Mouse (Mus musculus) megakaryocyte, embryonic 14.5 days (primary cell): ENCODE measurements around the gene Prkce. TPM values are rescaled to one million over a fixed set of nuclear protein-coding genes. Genes with fewer than 3 reads are reported as not detected.

Experiments
- H3K27me3 ChIP-seq: replicated peaks from 2 replicates; pipeline ENCODE3; 2012; ENCODE audit warnings: inconsistent platforms
- H3K36me3 ChIP-seq: replicated peaks from 2 replicates; pipeline ENCODE3; 2012; ENCODE audit warnings: low read length, inconsistent platforms, mixed read lengths
- H3K4me1 ChIP-seq: 2 replicates; pipeline ENCODE4 v1.6.1; 2012; ENCODE audit warnings: inconsistent platforms
- H3K4me3 ChIP-seq: replicated peaks from 2 replicates; pipeline ENCODE3; 2012; ENCODE audit warnings: moderate library complexity, mild to moderate bottlenecking, inconsistent platforms
- H3K9me3 ChIP-seq: 2 replicates; pipeline ENCODE4 v1.6.1; 2012; ENCODE audit warnings: inconsistent platforms
- FLI1 ChIP-seq: IDR thresholded peaks from 2 replicates; pipeline ENCODE4 v1.6.1; 2012; ENCODE audit warnings: low read length, inconsistent platforms, mixed read lengths
- GATA1 ChIP-seq: IDR thresholded peaks from 3 replicates; pipeline ENCODE4 v1.6.1; 2012; ENCODE audit warnings: mixed read lengths, low read length, inconsistent platforms, borderline replicate concordance
- polyA plus RNA-seq: library from polyadenylated mRNA; stranded (reverse); fragments of >175 nt; gene quantifications from 2 replicates; pipeline ENCODE4 v1.2.3, GENCODE M21; 2012; ENCODE audit warnings: low replicate concordance; ENCODE audit not compliant: insufficient read depth

Prkce gene
- polyA plus RNA-seq, 1 experiment: 7.3 TPM

DNA sequence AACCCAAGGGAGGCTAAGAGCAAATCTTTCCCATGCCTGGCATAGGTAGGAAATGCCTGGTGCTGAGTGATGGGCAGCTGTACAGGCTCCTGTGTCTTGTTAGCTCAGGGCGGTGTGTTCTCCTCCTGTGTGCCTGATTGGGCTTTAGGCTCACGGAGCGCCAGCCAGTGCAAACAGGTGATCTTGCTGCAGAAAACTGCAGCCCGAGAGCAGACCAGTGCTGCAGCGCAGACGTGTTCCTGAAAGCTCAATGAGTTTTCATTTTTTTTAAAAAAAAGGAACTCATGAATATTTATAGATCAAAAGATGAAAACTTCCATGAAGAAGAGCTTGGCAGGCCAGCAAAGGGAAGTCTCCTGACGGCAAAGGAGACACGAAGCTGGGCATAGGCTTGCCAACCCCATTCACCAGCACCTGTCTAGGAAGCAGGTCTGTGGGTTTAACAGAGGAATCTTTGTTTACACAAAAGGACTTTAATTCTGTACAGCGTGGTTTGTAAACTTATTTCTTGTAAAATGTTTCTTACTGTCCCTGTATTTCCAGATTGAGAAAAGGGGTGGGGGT, 67.1 kb downstream of the Prkce start:
- Histone ChIP-seq H3K36me3 (peaks cover 31% of the 10 kb centered on the region), H3K4me3 (no peak overlapping the region), H3K4me1 (peaks cover 37% of the 10 kb centered on the region), H3K9me3 (peaks cover 17% of the 10 kb centered on the region), H3K27me3 (no peaks in the 10 kb centered on the region)
- TF ChIP-seq FLI1 (no peak), GATA1 (no peak)

GRCm38 (mm10) chr17:86236026-86236712, 68.6 kb downstream of the Prkce start:
- Histone ChIP-seq H3K36me3 (peaks cover 19% of the 10 kb centered on the region), H3K4me1 (peaks cover 32% of the 10 kb centered on the region), H3K27me3 (peaks cover 7% of the 10 kb centered on the region), H3K9me3 (peaks cover 17% of the 10 kb centered on the region), H3K4me3 (no peak overlapping the region)
- TF ChIP-seq GATA1: no peak
- no peak for TF ChIP-seq FLI1

DNA sequence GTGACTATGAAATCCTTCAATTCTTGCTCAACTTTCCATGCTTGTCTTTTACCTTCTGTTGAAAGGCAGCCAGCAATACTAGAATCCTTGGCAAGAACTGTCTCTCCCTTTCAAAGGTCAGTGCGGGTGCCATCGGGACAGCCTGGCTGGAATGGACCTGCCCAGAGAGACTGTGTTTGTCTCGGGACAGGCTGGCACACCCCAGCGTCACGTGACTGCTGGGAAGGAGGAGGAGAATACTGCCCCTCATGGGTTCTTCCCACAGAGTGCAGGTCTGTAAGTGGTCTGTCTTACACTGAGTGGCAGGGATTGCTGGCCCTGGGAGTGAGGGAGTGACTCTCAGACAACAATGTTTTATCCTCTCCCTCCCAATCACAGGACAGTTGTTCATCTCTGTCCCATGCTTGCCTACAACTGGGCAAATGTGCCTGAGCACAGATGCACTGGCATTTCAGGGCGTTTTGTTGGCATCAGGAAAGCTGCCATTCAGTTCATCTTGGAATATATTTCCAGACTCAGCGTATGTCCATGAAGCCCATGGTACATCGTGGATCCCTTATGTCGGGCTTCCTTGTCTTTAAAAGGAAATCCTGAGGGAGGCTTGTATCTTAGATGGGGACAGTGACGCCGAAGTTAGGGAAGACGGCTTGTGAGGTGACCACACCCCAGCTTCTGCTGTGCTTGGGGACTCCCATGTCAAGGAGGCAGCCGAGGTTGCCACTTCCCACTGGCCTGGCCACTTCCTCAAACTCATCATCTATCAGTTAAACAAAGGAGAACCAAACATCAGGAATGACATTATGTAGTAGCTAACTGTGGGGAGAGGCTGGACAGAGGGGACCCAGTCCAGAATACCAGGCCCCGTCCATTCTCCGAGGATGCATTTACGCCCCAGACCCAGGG, 69.5 kb downstream of the Prkce start:
- peaks cover 8% of the 10 kb centered on the region for H3K27me3 ChIP-seq
- H3K36me3 ChIP-seq: peaks cover 10% of the 10 kb centered on the region
- no peak overlapping the region for H3K4me3 ChIP-seq
- peaks cover 12% of the 10 kb centered on the region for H3K9me3 ChIP-seq
- TF ChIP-seq GATA1 (no peak), FLI1 (no peak)
- peaks cover 37% of the 10 kb centered on the region for H3K4me1 ChIP-seq

DNA sequence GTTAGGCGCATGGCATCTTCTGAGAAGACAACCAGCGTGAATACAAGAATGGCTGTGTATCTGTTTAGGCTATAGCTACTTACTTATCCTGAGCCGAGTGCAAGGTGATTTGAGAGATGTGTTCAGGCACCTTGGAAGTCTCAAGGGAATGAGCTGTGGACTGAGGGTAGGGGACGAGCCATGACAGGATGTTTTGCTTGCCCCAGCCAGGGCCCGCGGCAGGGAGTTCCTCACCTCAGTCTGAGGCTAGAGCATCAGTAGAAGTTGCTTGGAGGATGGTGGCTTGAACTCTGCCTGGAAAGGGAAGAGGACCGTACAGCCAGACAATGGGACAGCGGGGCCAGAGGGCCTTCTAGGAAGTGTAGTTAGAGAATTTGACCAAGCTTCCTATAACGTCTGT, 74.7 kb downstream of the Prkce start:
- H3K4me3 ChIP-seq: no peak overlapping the region
- 0 out of 2 replicates have a peak, but pooled peaks cover 5% of the 10 kb centered on the region for H3K9me3 ChIP-seq
- no peak for TF ChIP-seq GATA1
- peaks cover 35% of the 10 kb centered on the region for H3K4me1 ChIP-seq
- peaks cover 5% of the 10 kb centered on the region for H3K36me3 ChIP-seq
- peaks cover 12% of the 10 kb centered on the region for H3K27me3 ChIP-seq

DNA sequence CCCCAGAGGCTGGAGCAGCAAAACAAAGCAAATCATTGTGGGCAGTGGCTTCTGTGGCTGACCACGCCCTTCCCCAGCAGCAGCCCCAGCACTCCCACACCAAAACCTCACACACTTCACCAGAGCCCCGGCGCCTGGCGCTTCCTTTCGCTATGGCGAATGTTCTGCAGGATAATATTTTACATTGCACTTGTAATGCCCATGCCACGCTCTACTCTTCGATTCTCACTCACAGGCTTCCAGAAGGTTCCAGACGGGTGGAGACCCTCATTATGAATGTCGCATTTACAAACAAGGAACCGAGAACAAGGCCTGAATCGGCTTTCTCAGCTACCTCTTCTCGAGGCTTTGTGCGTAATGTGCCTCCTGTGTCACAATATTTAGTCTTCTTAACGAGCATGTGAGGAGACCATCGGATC, 75.5 kb downstream of the Prkce start:
- TF ChIP-seq GATA1 (no peak), FLI1 (no peak)
- Histone ChIP-seq H3K4me1 (peaks cover 36% of the 10 kb centered on the region), H3K9me3 (0 out of 2 replicates have a peak, but pooled peaks cover 5% of the 10 kb centered on the region), H3K27me3 (peaks cover 14% of the 10 kb centered on the region), H3K36me3 (peaks cover 5% of the 10 kb centered on the region), H3K4me3 (no peak overlapping the region)

- no peak overlapping the region for H3K4me3 ChIP-seq
- 0 out of 2 replicates have a peak, but pooled peaks cover 5% of the 10 kb centered on the region for H3K9me3 ChIP-seq
- peaks cover 42% of the 10 kb centered on the region for H3K4me1 ChIP-seq
- peaks cover 5% of the 10 kb centered on the region for H3K36me3 ChIP-seq
- TF ChIP-seq FLI1 (no peak), GATA1 (no peak)
- H3K27me3 ChIP-seq: peaks cover 16% of the 10 kb centered on the region
Observed at GRCm38 (mm10) chr17:86244397-86244796, 76.8 kb downstream of the Prkce start.

DNA sequence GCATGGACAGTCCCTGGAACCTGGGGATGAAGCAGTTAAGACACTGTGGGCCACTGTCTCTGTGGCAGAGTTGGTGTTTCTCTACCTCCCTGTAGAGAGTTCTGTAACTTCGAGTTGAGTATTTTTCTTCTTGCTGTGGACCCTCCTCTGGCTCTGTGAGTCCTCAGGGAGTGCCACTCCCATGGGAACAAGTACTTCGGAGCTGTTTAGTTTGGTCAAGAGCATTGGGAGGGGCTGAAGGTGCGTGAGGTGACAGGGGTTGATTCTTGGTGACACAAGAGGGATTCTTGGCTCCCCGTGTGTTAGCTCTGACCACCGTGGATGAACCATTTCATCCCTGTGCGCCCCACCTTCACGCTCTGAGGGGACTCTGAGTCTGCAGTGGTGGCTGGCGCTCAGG, 81.2 kb downstream of the Prkce start:
- Histone ChIP-seq H3K4me1 (peaks cover 18% of the 10 kb centered on the region), H3K4me3 (no peak overlapping the region), H3K27me3 (peaks cover 8% of the 10 kb centered on the region), H3K9me3 (peaks cover 15% of the 10 kb centered on the region), H3K36me3 (peaks cover 13% of the 10 kb centered on the region)
- TF ChIP-seq GATA1 (no peak), FLI1 (no peak)

DNA sequence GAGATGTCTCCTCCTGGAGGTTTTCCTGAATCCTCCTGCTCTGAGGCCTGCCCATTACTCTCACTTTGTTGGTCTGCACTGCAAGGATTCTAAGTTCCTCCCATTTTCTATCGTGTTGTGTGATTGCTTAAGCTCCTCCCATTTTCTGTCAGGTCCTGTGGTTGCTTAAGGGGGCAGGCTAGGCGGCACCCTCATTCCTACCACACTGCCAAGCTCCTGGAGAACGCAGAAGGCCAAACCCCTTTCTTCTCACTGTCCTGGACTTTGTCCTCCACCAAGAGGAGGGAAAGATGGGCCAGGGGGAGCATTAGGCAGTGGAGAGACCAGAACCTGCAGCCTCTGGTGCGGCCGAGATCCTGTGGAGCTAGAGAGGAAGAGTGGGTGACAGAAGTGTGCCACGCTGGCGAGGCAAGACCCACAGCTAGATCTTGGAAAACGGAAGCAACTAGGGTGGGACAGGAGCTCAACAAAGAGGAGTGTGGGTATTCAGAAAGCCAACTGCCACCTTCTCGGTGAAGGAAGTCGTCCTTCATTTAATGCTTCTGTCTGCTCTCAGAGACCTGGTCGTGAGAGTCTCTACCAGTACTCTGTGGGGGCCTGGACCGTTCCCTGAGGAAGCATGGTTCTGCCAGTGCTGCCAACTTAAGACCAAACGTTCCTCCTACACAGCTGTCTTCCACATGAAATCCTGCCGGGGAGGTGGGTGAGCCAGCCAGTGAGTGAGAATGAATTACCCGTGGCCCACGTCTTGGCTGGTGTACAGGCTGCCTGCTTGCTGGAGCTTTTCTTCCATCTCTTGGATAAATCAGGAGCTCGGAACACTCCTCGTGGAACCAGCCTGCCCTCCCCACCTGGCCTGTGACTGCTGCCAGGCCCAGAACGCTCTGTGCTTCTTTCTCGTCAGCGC, 82.2 kb downstream of the Prkce start:
- TF ChIP-seq FLI1 (no peak), GATA1 (no peak)
- H3K36me3 ChIP-seq: peaks cover 16% of the 10 kb centered on the region
- H3K4me1 ChIP-seq: peaks cover 14% of the 10 kb centered on the region
- peaks cover 8% of the 10 kb centered on the region for H3K27me3 ChIP-seq
- H3K9me3 ChIP-seq: peaks cover 24% of the 10 kb centered on the region
- H3K4me3 ChIP-seq: no peak overlapping the region

DNA sequence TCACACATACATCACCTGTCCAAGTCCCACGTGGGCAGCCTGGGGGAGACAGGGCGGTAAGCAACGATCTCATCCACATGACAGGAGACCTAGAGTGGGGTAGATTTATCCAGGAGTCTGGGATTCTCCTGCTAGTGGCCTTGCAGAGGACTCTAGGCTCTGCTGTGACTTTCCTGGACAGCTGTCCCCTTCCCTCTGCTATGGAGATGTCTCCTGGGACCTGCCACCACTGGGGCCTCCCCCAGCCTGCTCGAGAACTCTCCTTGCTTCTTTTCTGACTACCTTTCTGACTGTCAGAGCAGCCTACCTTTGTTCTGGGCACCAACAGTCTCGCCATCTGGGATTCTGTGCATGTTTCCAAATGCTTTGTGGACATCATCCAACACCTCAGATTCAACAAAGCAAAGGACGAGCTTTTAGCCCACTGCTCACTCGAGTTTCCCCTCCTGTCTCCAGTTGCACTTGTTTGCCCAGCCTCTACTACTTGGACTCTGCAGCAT, 82.9 kb downstream of the Prkce start:
- peaks cover 8% of the 10 kb centered on the region for H3K27me3 ChIP-seq
- peaks cover 16% of the 10 kb centered on the region for H3K36me3 ChIP-seq
- H3K4me3 ChIP-seq: no peak overlapping the region
- H3K4me1 ChIP-seq: peaks cover 14% of the 10 kb centered on the region
- H3K9me3 ChIP-seq: peaks cover 21% of the 10 kb centered on the region
- TF ChIP-seq GATA1 (no peak), FLI1 (no peak)
